Mouse (Mus musculus) testis, postnatal 10 days (tissue): ENCODE data around the gene Fam168a.
"Not testable (repeated sequence)": the region's sequence is repeated elsewhere in the genome, so short reads cannot be mapped to it uniquely, and the experiment has no call there.

Experiments
- DNase-seq: peaks from one replicate; pipeline ENCODE4 v3.0.0; 2021; ENCODE audit warnings: low spot score

The Fam168a gene

DNA sequence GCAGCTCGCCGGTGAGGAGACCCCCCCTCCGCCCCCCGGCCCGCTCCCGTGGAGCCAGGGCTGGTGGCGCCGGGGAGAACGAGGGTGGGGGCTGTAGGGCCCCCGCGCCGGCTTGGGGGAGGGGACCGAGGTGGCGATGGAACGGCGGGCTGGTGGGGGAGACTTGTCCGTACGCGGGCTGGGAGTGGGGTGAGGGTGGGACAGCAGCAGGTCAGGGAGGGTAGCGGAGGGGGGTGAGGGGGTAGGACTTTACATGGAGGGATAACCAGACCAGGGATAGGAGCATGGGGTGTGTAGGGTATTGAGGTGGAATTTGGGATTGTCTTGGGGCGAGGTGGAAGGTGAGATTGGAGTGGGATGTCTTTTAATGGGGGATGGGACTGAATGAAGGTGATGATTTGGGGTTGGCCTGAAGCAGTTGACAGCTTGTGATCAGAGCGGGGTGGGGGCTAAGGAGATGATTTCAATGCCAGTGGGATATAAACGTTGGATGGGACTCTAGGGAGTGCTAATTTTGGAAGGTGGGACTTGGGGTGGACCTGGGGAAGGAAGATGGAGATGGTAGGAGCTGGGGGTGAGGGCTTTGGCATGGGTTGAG is 547 bp downstream of the Fam168a start:
- no peak for DNase-seq

- DNase-seq, result no peak
These were observed 12.3 kb downstream of the Fam168a start for GRCm38 (mm10) chr7:100718741-100719140.

- no peak for DNase-seq
These were observed 15.8 kb downstream of the Fam168a start for GRCm38 (mm10) chr7:100722268-100722667.

DNA sequence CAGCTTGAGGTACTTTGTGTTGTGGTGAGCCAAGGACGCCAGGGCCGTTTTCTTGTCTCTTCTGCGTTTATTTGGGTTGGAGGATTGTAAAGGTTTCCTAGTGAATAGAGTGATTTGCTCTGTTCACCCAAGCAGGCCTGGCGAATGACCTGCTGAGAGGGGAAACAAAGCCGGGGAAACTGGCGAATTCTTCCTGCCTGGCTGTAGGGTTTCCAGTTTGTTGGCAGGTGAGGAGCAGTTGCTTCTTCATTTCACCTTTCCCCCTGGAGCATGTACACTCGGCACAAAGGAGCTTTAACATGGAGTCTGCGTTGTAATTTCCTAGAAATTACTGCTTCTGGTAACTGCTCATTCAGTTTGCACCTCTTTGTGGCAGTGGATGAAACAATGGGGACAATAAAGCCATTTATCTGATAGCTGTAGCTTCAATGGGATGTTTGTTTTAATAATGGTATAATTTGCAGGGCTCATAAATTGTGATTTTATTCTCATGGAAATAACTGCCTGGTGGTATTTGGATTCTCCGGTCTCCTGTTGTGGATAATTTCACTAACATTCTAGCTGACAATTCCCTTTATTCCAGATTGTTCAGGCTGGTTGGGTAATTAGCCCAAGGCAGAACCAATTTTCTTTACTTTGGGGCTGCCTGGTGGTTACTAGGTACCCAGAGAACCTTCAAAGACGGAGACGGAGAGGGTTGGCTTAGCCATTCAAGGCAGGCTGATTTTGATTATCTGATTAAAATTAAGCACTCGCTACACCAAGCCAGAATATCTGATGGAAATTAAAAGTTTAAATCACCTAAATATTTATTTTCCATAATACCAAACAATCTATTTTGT is 17.2 kb downstream of the Fam168a start:
- DNase-seq, result no peak

DNA sequence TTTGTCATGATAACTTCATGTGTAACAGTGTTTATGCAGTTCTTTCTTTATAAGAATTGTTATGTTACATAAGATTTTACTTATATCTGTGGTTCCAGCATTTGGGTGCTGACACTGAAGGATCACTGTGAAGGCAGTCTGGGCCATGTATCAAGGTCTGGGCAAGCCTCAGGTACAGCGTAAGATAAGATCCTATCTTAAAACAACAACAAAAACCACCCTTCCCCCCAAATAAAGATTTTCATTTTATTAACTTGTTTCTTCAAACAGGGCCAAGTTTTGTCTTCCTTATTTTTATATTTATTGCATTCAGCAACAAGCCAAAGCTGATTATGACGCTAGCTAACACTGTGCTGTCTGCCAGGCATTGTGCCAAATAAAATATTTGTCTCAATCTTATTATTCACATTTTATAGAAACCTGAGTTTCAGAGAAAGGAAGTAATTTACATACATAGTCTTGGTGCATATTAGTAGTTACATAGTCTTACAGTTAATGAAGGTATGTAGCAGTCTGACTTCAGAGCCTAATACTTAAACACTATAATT is 21.2 kb downstream of the Fam168a start:
- DNase-seq, result no peak

GRCm38 (mm10) chr7:100729778-100730177 is 23.3 kb downstream of the Fam168a start:
- no peak for DNase-seq

GRCm38 (mm10) chr7:100732341-100733050 is 26.1 kb downstream of the Fam168a start:
- no peak for DNase-seq

GRCm38 (mm10) chr7:100733051-100733813 is 26.8 kb downstream of the Fam168a start:
- no peak for DNase-seq

DNA sequence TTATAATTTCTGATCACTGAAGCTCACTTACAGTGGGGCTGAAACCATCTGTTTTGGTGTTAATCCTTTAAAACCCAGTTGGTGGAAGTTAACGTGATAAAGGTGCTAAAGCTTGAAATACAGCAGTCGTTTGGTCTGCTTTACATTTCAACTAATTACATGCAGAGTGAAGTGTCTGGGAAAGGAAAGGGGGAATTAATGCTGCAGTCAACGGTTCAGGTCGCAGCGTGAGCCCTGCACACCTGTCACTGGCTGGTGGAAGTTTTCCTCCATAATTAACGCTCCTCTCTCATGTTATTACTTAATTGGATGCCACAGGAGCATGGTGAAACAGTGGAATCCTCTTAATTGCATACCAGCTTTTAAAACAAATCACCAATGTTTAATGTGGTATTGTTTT is 27.8 kb downstream of the Fam168a start:
- DNase-seq, result no peak

- DNase-seq, result not testable (repeated sequence)
These were observed 28.5 kb downstream of the Fam168a start for GRCm38 (mm10) chr7:100734905-100735304.

GRCm38 (mm10) chr7:100736131-100736530 is 29.7 kb downstream of the Fam168a start:
- DNase-seq, result no peak

DNA sequence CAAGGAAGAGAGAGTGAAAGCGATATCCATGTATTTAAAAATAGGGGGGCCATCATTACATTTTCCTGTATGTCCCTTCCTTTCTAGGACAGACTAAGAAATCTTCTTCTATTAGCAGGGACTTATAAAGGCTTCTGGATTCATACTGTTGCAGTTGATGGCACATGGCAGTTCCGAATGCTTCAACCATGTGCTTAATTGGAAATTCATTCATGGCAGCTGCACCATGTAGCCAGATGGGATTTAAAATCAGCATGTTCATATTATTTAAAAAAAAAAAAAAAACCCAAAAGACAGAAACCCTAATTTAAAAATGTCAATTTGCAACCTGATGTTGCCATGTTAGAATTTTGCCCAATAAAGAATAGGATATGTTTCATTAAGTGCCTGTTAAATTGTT is 37.9 kb downstream of the Fam168a start:
- no peak for DNase-seq

DNA sequence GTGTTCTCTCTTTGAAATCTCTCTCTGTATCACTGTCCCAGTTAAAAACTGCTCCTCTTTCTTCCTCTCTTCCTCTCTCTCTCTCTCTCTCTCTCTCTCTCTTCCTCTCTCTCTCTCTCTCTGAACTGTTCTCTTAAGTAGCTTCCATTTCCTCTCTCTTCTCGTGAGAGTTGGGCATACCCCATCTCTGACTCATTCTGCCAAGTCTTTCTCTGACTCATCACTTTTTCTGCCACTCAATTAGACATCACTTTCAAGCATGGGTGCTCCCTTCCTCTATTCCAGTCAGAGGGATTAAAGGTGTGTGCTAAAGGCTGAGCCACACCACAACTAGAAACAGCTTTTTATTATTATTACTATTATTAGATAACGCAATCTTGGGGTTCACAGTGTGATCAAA is 43.7 kb downstream of the Fam168a start:
- no peak for DNase-seq

DNA sequence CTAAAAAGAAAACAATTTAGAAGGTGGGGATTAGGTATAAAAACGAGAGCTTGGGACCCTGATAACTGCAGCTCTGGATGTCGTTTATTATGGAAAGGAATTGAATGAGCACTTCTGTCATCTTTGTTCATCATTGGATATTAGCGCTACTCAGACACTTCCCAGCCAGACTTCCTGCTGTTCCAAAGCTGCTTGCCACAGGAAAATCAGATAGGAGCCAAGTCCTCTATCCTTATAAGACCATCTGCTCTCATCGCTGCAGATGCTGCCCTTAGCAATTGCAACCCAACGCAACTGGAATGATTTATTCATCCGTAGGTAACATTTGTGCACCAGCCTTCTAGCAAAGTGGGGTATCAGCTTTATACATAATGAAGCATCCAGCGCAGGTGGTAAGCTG is 52.3 kb downstream of the Fam168a start:
- no peak for DNase-seq

GRCm38 (mm10) chr7:100762726-100763125 is 56.3 kb downstream of the Fam168a start:
- no peak for DNase-seq

- DNase-seq, result no peak
These were observed 61.1 kb downstream of the Fam168a start for GRCm38 (mm10) chr7:100767568-100767967.

DNA sequence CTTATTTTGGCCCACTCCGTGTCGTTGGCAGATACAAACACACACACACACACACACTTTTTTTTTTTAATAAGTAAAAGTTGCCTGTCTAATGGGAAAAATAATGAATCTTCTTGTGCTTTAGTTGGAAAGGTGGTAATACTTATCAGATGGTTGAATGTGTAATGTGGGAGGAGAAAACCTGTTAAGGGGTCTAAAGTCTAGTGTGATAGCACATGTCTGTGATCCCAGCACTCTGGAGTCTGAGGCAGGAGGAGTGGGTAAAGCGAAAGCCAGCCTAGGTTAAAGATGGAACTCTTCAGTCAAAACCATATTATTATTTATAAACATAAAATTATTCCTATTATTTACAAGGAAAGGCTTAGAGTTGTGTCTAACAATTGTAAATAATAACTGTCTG is 61.6 kb downstream of the Fam168a start:
- no peak for DNase-seq

DNA sequence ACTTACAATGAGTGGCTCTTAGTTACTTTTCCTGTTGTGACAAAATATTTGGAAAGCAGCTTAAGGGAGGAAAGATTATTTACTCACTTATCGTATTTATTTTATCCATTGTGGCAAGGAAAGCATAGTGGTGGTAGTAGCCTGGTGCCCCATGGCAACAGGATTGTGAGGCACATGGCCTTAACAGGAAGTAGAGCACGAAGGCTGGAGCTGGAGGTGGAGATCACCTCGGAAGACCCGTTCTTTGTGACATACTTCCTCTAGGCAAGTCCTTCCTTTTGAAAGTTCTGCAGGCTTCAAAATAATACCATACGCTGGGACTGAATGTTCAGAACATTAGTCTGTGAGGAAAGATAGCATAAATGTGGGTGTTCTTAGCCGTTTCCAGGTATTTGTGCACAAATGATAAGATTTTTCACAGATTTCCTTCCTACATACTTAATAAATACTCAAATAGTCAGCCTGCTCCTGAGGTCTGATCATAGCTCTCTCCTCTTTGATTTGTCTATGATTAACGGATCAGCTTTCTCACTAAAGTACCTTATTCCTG is 63.2 kb downstream of the Fam168a start:
- no peak for DNase-seq

GRCm38 (mm10) chr7:100770669-100771341 is 64.4 kb downstream of the Fam168a start:
- DNase-seq, result no peak

- no peak for DNase-seq
These were observed 67.8 kb downstream of the Fam168a start for GRCm38 (mm10) chr7:100774189-100774588.

DNA sequence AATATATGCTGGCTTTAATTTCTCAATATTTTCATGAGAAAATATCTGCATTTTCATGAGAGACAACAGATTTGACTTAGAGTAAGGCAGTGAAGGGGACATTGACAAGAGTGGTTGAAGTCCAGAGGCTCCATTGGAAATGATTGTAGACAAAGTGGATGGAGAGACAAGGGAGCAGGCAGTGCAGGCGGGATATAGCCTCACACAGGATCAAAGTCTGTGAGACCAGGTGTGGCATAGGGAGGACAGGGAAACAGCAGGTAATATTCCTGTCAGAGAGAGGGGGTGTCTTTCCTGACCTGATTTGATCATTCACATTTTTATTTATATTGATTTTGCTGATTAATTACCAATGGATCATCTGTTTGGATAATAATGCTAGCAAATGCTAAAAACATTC is 69.4 kb downstream of the Fam168a start:
- no peak for DNase-seq
